Mouse (Mus musculus): ENCODE measurements around the gene Fbxl17. TPM values are rescaled to one million over a fixed set of nuclear protein-coding genes. Genes with fewer than 3 reads are reported as not detected.

The Fbxl17 gene
- polyA plus RNA-seq, 1 experiment: 9.3 TPM

- H3ac ChIP-seq (ENCODE audit: control insufficient read depth, insufficient read length): no peak overlapping the region
- H3K4me3 ChIP-seq: no peak overlapping the region
- H3K27me3 ChIP-seq (ENCODE audit: control insufficient read depth, insufficient read depth, insufficient read length): no peaks in the 10 kb centered on the region
- TF ChIP-seq E2F4 (IDR thresholded peaks at IDR 0.05; ENCODE audit: insufficient read depth) (no peak), MYOG (IDR thresholded peaks at IDR 0.05; ENCODE audit: control insufficient read depth in 1 of 3, insufficient read depth in 1 of 3, insufficient read length in 2 of 3, low read depth in 2 of 3) (no peak), TCF3 (IDR thresholded peaks at IDR 0.05; ENCODE audit: insufficient read length, low read depth) (no peak), CEBPB (IDR thresholded peaks at IDR 0.05; ENCODE audit: insufficient read depth, poor library complexity, severe bottlenecking) (no peak), POLR2AphosphoS2 (IDR thresholded peaks at IDR 0.05; ENCODE audit: insufficient read length, low read depth) (no peak), USF1 (IDR thresholded peaks at IDR 0.05; ENCODE audit: low read depth) (no peak), SRF (IDR thresholded peaks at IDR 0.05; ENCODE audit: control insufficient read depth, insufficient read length, low read depth) (no peak), TCF12 (IDR thresholded peaks at IDR 0.05; ENCODE audit: insufficient read depth, poor library complexity, severe bottlenecking) (no peak), POLR2A (IDR thresholded peaks at IDR 0.05; ENCODE audit: insufficient read length, low read depth) (no peak), MAX (IDR thresholded peaks at IDR 0.05; ENCODE audit: low read depth) (no peak), REST (IDR thresholded peaks at IDR 0.05; ENCODE audit: insufficient read depth, insufficient read length) (no peak)
- H3K4me2 ChIP-seq (ENCODE audit: low read depth): no peak overlapping the region
- no peaks in the 10 kb centered on the region for H3K36me3 ChIP-seq (ENCODE audit: control insufficient read depth, insufficient read depth)
- no peaks in the 10 kb centered on the region for H3K79me2 ChIP-seq (ENCODE audit: control insufficient read depth, insufficient read depth)
These were observed 273.4 kb downstream of the Fbxl17 start for GRCm38 (mm10) chr17:63226380-63226779.

GRCm38 (mm10) chr17:63225959-63226358 is 273.9 kb downstream of the Fbxl17 start:
- no peaks in the 10 kb centered on the region for H3K27me3 ChIP-seq (ENCODE audit: control insufficient read depth, insufficient read depth, insufficient read length)
- H3K79me2 ChIP-seq (ENCODE audit: control insufficient read depth, insufficient read depth): no peaks in the 10 kb centered on the region
- H3K36me3 ChIP-seq (ENCODE audit: control insufficient read depth, insufficient read depth): no peaks in the 10 kb centered on the region
- no peak overlapping the region for H3K4me3 ChIP-seq
- H3K4me2 ChIP-seq (ENCODE audit: low read depth): no peak overlapping the region
- no peak for TF ChIP-seq MYOD1 (IDR thresholded peaks at IDR 0.05; ENCODE audit: control insufficient read depth in 1 of 3, insufficient read length in 2 of 3, low read depth in 2 of 3)
- no peak for TF ChIP-seq MYOG (IDR thresholded peaks at IDR 0.05; ENCODE audit: control insufficient read depth in 1 of 3, insufficient read depth in 1 of 3, insufficient read length in 2 of 3, low read depth in 2 of 3)
- TF ChIP-seq CEBPB (IDR thresholded peaks at IDR 0.05; ENCODE audit: insufficient read depth, poor library complexity, severe bottlenecking): no peak
- no peak for TF ChIP-seq SRF (IDR thresholded peaks at IDR 0.05; ENCODE audit: control insufficient read depth, insufficient read length, low read depth)
- no peak for TF ChIP-seq TCF3 (IDR thresholded peaks at IDR 0.05; ENCODE audit: insufficient read length, low read depth)
- no peak for TF ChIP-seq MAX (IDR thresholded peaks at IDR 0.05; ENCODE audit: low read depth)
- no peak for TF ChIP-seq TCF12 (IDR thresholded peaks at IDR 0.05; ENCODE audit: insufficient read depth, poor library complexity, severe bottlenecking)
- no peak for TF ChIP-seq POLR2AphosphoS2 (IDR thresholded peaks at IDR 0.05; ENCODE audit: insufficient read length, low read depth)
- TF ChIP-seq E2F4 (IDR thresholded peaks at IDR 0.05; ENCODE audit: insufficient read depth): no peak
- TF ChIP-seq POLR2A (IDR thresholded peaks at IDR 0.05; ENCODE audit: insufficient read length, low read depth): no peak
- no peak for TF ChIP-seq REST (IDR thresholded peaks at IDR 0.05; ENCODE audit: insufficient read depth, insufficient read length)
- TF ChIP-seq USF1 (IDR thresholded peaks at IDR 0.05; ENCODE audit: low read depth): no peak
- no peak overlapping the region for H3ac ChIP-seq (ENCODE audit: control insufficient read depth, insufficient read length)

- Histone ChIP-seq H3ac (ENCODE audit: control insufficient read depth, insufficient read length) (no peak overlapping the region), H3K4me3 (no peak overlapping the region), H3K36me3 (ENCODE audit: control insufficient read depth, insufficient read depth) (no peaks in the 10 kb centered on the region), H3K27me3 (ENCODE audit: control insufficient read depth, insufficient read depth, insufficient read length) (no peaks in the 10 kb centered on the region), H3K4me2 (ENCODE audit: low read depth) (no peak overlapping the region), H3K79me2 (ENCODE audit: control insufficient read depth, insufficient read depth) (no peaks in the 10 kb centered on the region)
- TF ChIP-seq MYOD1 (IDR thresholded peaks at IDR 0.05; ENCODE audit: control insufficient read depth in 1 of 3, insufficient read length in 2 of 3, low read depth in 2 of 3) (no peak), TCF12 (IDR thresholded peaks at IDR 0.05; ENCODE audit: insufficient read depth, poor library complexity, severe bottlenecking) (no peak), USF1 (IDR thresholded peaks at IDR 0.05; ENCODE audit: low read depth) (no peak), MYOG (IDR thresholded peaks at IDR 0.05; ENCODE audit: control insufficient read depth in 1 of 3, insufficient read depth in 1 of 3, insufficient read length in 2 of 3, low read depth in 2 of 3) (no peak), TCF3 (IDR thresholded peaks at IDR 0.05; ENCODE audit: insufficient read length, low read depth) (no peak), E2F4 (IDR thresholded peaks at IDR 0.05; ENCODE audit: insufficient read depth) (no peak), POLR2AphosphoS2 (IDR thresholded peaks at IDR 0.05; ENCODE audit: insufficient read length, low read depth) (no peak), MAX (IDR thresholded peaks at IDR 0.05; ENCODE audit: low read depth) (no peak), POLR2A (IDR thresholded peaks at IDR 0.05; ENCODE audit: insufficient read length, low read depth) (no peak), CEBPB (IDR thresholded peaks at IDR 0.05; ENCODE audit: insufficient read depth, poor library complexity, severe bottlenecking) (no peak), REST (IDR thresholded peaks at IDR 0.05; ENCODE audit: insufficient read depth, insufficient read length) (no peak), SRF (IDR thresholded peaks at IDR 0.05; ENCODE audit: control insufficient read depth, insufficient read length, low read depth) (no peak)
These were observed 276.1 kb downstream of the Fbxl17 start for GRCm38 (mm10) chr17:63223675-63224074.

GRCm38 (mm10) chr17:63221632-63222031 is 278.2 kb downstream of the Fbxl17 start:
- Histone ChIP-seq H3K79me2 (ENCODE audit: control insufficient read depth, insufficient read depth) (no peaks in the 10 kb centered on the region), H3K4me3 (no peak overlapping the region), H3K27me3 (ENCODE audit: control insufficient read depth, insufficient read depth, insufficient read length) (no peaks in the 10 kb centered on the region), H3ac (ENCODE audit: control insufficient read depth, insufficient read length) (no peak overlapping the region), H3K36me3 (ENCODE audit: control insufficient read depth, insufficient read depth) (no peaks in the 10 kb centered on the region), H3K4me2 (ENCODE audit: low read depth) (no peak overlapping the region)
- TF ChIP-seq SRF (IDR thresholded peaks at IDR 0.05; ENCODE audit: control insufficient read depth, insufficient read length, low read depth) (no peak), TCF3 (IDR thresholded peaks at IDR 0.05; ENCODE audit: insufficient read length, low read depth) (no peak), TCF12 (IDR thresholded peaks at IDR 0.05; ENCODE audit: insufficient read depth, poor library complexity, severe bottlenecking) (no peak), MYOG (IDR thresholded peaks at IDR 0.05; ENCODE audit: control insufficient read depth in 1 of 3, insufficient read depth in 1 of 3, insufficient read length in 2 of 3, low read depth in 2 of 3) (no peak), MAX (IDR thresholded peaks at IDR 0.05; ENCODE audit: low read depth) (no peak), POLR2AphosphoS2 (IDR thresholded peaks at IDR 0.05; ENCODE audit: insufficient read length, low read depth) (no peak), CEBPB (IDR thresholded peaks at IDR 0.05; ENCODE audit: insufficient read depth, poor library complexity, severe bottlenecking) (no peak), POLR2A (IDR thresholded peaks at IDR 0.05; ENCODE audit: insufficient read length, low read depth) (no peak), MYOD1 (IDR thresholded peaks at IDR 0.05; ENCODE audit: control insufficient read depth in 1 of 3, insufficient read length in 2 of 3, low read depth in 2 of 3) (no peak), REST (IDR thresholded peaks at IDR 0.05; ENCODE audit: insufficient read depth, insufficient read length) (no peak), USF1 (IDR thresholded peaks at IDR 0.05; ENCODE audit: low read depth) (no peak), E2F4 (IDR thresholded peaks at IDR 0.05; ENCODE audit: insufficient read depth) (no peak)

Measured in myocyte (in vitro differentiated cells).